Mouse (Mus musculus): ENCODE measurements at regions not wholly inside any gene's neighbourhood (a gene's known extent, or its start where the extent isn't known, plus 50 kb on each side); places are given as distances from the start of the nearest gene placed in this dataset.
"Not testable (repeated sequence)": the region's sequence is repeated elsewhere in the genome, so short reads cannot be mapped to it uniquely, and the experiment has no call there.

DNA sequence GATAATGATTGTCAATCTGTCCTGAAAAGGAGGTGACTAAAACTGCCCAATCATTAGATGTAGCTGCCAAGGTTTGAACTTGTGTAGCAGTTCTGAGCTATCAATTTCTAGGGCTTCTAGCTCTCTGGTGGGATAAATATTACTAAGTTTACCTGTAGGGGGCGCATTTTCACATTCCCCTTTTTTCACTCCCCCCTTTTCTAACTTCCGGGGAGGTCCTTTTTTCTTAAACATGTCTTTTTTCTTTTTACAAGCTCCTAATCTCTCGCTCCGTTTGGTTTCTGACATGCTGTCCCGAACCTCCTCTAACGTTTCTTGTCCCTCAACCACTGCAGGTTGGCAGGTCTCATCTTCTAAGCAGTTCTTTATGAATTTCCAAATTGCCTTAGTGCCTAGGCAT lies 2129.0 kb downstream of the Cntnap5b start:
- DNase-seq (ENCODE audit: low spot score): not testable (repeated sequence)

GRCm38 (mm10) chr1:101902154-101902825 lies 2129.7 kb downstream of the Cntnap5b start:
- DNase-seq (ENCODE audit: low spot score): peak; percentile 33

- peak; percentile 62 for DNase-seq (ENCODE audit: low spot score)
These were observed 2130.3 kb downstream of the Cntnap5b start for GRCm38 (mm10) chr1:101902826-101903210.

DNA sequence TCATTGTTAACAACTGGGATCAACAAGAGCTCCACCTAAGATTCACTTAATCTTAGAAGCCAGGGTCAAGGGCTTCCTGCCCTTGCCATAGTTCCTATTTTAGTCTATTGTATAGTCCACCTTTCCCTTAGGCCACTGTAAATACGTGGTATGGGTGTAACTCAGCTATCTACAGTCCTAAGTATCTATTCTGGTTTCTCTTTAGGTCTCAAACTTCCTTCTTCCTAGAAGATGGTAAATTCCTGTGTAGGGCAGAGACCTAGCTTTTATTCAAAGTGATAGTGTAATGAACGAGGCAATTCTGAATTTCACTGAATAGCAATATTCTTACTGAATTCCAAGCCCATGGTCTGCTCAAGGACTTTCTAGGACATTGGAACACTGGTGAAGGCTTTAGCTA lies 2144.4 kb downstream of the Cntnap5b start:
- not testable (repeated sequence) for DNase-seq (ENCODE audit: low spot score)

DNA sequence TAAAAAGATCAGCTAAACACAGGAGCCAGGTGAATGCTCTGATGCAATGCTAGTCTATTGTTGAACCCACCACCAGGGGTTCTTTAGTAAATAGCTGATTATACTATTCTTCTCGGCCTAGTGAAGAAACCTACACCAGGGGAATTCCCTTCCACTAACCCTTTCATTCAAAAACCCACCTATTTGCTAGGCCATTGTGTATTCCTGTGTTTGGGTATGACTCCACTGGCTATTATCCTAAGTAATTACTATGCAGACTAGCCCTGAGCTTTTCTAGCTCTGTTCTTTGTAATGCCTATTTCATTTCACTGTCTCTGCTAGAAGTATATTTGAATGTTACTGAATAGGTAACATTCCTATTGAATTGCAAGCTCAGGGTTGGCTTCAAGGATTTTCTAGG lies 2146.3 kb downstream of the Cntnap5b start:
- no peak for DNase-seq (ENCODE audit: low spot score)

GRCm38 (mm10) chr1:101941107-101941506 lies 2168.5 kb downstream of the Cntnap5b start:
- DNase-seq (ENCODE audit: low spot score): no peak
